Mouse (Mus musculus) spleen, adult 2 months (tissue): ENCODE measurements around the gene Src.

Experiments used
- CTCF ChIP-seq: fragments of 200-500 bp; IDR thresholded peaks from 2 replicates; pipeline ENCODE4 v1.5.1; 2011; ENCODE audit warnings: mild to moderate bottlenecking, inconsistent platforms; ENCODE audit not compliant: insufficient read depth, insufficient read length, insufficient replicate concordance; ENCODE audit errors: extremely low read depth
- POLR2A ChIP-seq: fragments of 200-500 bp; IDR thresholded peaks from 2 replicates; pipeline ENCODE4 v1.6.1; 2011; ENCODE audit warnings: low read depth, low read length, inconsistent platforms

DNA sequence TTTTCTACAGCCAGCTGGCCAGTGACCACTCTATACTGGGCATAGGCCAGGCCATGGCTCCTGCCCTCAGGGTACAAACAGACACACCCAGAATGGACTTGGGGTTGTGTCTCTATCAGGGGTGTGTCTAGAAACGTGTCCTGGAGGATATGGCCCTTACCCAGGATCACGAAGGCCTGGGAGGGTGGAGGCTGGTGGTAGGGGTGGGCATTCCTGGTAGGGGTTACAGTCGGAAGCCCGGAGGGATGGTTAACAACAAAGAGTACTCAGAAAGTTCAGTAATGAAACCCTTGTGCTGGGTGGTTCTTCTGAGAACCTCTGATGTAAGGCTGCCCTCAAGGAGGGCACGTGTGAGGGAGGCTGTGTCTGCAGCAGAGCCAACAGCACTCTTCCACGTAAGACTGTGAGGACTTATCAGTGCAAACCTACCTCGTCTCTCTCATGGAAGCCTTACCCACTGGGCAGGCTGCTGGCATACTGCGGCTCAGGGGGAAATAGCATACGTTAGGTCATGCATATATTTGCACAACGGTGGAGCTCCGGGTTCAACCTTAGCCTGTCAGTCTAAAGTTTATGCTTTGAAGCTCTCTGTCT, 3.9 kb downstream of the Src start:
- TF ChIP-seq POLR2A (no peak), CTCF (no peak)
